Mouse (Mus musculus): ENCODE results near the gene Ppp1r11. TPM values are rescaled to one million over a fixed set of nuclear protein-coding genes. Genes with fewer than 3 reads are reported as not detected.

Gene Ppp1r11
- polyA plus RNA-seq, 1 experiment from 2014 or later, result 111 TPM

DNA sequence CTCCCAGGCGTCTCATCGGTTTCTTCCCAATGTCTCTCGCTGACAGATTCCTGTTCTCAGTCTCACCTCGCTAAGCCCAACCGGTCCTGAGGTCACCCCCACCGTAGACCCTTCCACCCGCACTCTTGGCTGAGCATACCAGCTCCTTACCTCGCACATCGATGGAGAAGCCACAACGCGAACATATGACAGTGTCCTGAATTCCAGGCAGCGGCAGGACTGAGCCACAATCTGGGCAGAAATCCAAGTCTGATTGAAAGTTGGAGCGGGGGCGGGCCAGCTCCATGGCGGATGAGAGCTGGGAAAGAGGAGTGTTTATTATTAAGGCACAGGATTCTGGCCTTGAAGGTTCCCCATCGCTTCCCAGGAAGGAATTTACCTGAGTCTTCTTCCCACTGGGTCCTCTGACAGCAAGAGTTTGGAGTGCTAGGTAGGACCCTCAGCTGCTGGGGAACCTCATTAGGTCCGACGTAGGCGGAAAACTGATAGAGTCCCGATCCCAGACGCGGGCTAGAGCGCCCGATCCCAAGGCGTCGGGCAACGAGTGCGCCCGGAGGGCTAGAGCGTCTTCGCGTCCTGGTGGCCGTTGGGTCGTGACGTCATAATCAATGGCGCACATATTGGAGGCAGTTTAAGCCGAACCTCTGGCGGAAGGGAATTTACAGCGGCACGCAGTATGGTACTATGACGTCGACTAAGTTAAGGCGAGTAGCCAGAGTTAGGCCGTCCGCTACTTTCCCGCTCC is 6.6 kb upstream of the Ppp1r11 start, which contains the start of the genes Znrd1 and Znrd1as:
TSS of gene Znrd1 (minus strand) at position 561 of the 745 bp plus-strand sequence.
TSS of gene Znrd1as (plus strand) at position 594 of the 745 bp plus-strand sequence.
- no peaks in the 10 kb centered on the region for H3K9me3 ChIP-seq
- peak; percentile 95 for ATAC-seq (ENCODE audit: insufficient number of reproducible peaks, insufficient read depth, low FRiP score, low TSS enrichment)
- H3K4me2 ChIP-seq (replicated peaks), result peak within 1 kb of the TSS; percentile 73
- H3K36me3 ChIP-seq, result peaks cover 13% of the 10 kb centered on the region; the same call in 1 of the 2 replicates
- H3K27me3 ChIP-seq, result no peaks in the 10 kb centered on the region
- under 1% methylated on average over 46 of the region's 46 CpGs for WGBS
- peak within 1 kb of the TSS; percentile 70 for H3K27ac ChIP-seq
- H3K9ac ChIP-seq, result peak within 1 kb of the TSS; percentile 73
- peak within 1 kb of the TSS; percentile 72 for H3K4me3 ChIP-seq
- H3K4me1 ChIP-seq, result peaks cover 4% of the 10 kb centered on the region; the same call in 1 of the 2 replicates

DNA sequence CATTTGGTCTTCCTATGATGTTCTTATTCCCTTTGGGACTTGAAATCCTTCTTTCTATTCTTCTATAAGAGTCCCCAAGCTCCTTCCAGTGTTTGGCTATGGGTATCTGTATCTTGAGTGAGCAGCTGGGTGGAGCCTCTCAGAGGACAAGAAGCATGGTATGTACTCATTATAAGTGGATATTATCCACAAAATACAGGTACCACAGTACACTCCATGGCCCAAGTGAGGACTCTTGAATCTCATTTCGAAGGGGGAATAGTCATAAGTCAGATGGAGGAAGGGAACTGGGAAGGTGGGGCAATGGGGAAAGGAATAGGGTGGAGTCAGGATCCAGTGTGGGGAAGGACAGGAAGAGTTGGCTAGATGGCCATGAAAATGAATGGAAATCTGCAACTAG is 1.5 kb upstream of the Ppp1r11 start:
- WGBS, result 85% methylated on average over 1 of the region's 1 CpGs
- H3K4me1 ChIP-seq, result peaks cover 9% of the 10 kb centered on the region; the same call in 1 of the 2 replicates
- no peak for ATAC-seq (ENCODE audit: insufficient number of reproducible peaks, insufficient read depth, low FRiP score, low TSS enrichment)
- no peak overlapping the region for H3K9ac ChIP-seq
- H3K4me3 ChIP-seq, result no peak overlapping the region
- no peaks in the 10 kb centered on the region for H3K9me3 ChIP-seq
- no peak overlapping the region for H3K27ac ChIP-seq
- H3K36me3 ChIP-seq, result peaks cover 23% of the 10 kb centered on the region
- H3K4me2 ChIP-seq (replicated peaks), result no peak overlapping the region
- H3K27me3 ChIP-seq, result peaks cover 6% of the 10 kb centered on the region; the same call in 1 of the 2 replicates

DNA sequence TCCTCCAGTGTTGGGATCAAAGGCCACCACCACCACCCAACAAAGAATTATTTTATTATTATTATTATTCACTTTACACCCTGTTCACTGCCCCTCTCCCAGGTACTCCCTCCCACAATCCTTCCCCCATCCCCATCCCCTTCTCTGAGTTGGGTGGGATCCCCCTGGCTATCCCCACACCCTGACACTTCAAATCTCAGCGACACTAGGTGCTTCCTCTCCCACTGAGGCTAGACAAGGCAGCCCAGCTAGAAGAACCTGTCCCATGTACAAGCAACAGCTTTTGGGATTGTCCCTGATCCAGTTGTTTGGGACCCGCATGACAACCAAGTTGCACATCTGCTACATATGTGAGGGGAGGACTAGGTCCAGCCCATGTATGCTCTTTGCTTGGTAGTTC is 1.1 kb upstream of the Ppp1r11 start:
- no peak overlapping the region for H3K4me3 ChIP-seq
- peaks cover 23% of the 10 kb centered on the region for H3K36me3 ChIP-seq
- H3K27me3 ChIP-seq, result peaks cover 8% of the 10 kb centered on the region; the same call in 1 of the 2 replicates
- H3K27ac ChIP-seq, result no peak overlapping the region
- no peak overlapping the region for H3K4me2 ChIP-seq (replicated peaks)
- H3K9me3 ChIP-seq, result no peaks in the 10 kb centered on the region
- H3K9ac ChIP-seq, result no peak overlapping the region
- H3K4me1 ChIP-seq, result peaks cover 8% of the 10 kb centered on the region; the same call in 1 of the 2 replicates
- WGBS, result 90% methylated on average over 2 of the region's 2 CpGs
- ATAC-seq (ENCODE audit: insufficient number of reproducible peaks, insufficient read depth, low FRiP score, low TSS enrichment), result 0 out of 2 replicates have a peak, but pooled peaks have one; percentile 12

DNA sequence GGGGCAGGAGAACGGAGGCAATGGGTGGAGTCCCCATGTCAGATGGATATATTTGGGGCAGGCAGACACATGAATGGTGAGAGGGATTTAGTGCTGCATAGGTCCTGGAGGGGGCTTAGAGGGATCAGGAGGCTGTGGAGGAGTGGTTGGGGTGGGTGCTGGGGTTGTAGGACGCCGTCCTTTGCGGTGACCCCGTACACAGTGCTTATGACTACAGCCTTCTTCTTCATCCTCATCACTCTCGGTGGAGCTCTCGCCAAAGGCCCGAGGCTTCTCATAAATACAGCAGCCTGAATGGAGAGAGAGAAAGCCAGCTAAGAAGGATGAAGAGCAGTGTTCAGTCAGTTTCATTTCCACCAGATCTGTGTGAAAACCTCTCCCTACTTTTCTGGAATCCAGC is 2.3 kb downstream of the Ppp1r11 start:
- no peak overlapping the region for H3K9ac ChIP-seq
- WGBS, result 99% methylated on average over 8 of the region's 8 CpGs
- peaks cover 10% of the 10 kb centered on the region for H3K36me3 ChIP-seq
- H3K27ac ChIP-seq, result no peak overlapping the region
- H3K4me2 ChIP-seq (replicated peaks), result no peak overlapping the region
- H3K4me1 ChIP-seq, result 0 out of 2 replicates have a peak, but pooled peaks cover 5% of the 10 kb centered on the region
- no peaks in the 10 kb centered on the region for H3K9me3 ChIP-seq
- H3K27me3 ChIP-seq, result peaks cover 37% of the 10 kb centered on the region
- no peak overlapping the region for H3K4me3 ChIP-seq
- ATAC-seq (ENCODE audit: insufficient number of reproducible peaks, insufficient read depth, low FRiP score, low TSS enrichment), result no peak

DNA sequence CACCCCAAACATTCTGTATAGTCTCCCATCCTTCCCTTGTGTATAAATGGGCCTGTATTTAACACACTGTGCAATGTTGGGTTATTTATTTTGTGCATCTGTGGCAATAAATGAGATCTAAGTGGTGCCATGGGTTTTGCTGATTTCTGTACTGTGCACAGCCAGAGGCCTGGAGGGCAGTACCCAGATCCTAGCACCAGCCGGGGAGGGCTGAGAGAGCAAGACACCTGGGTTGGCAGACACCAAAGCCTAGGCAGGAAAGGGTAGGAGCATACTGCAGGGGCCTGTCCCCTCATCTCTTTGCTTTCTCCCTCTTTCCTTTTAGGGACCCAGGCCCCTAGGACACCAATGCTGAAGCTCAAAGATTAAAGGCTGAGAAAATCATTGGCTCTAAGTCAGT is 3.3 kb downstream of the Ppp1r11 start:
- H3K27ac ChIP-seq, result no peak overlapping the region
- H3K4me3 ChIP-seq, result no peak overlapping the region
- peaks cover 8% of the 10 kb centered on the region; the same call in 1 of the 2 replicates for H3K4me1 ChIP-seq
- no peaks in the 10 kb centered on the region for H3K9me3 ChIP-seq
- H3K9ac ChIP-seq, result no peak overlapping the region
- peaks cover 10% of the 10 kb centered on the region for H3K36me3 ChIP-seq
- ATAC-seq (ENCODE audit: insufficient number of reproducible peaks, insufficient read depth, low FRiP score, low TSS enrichment), result no peak
- H3K27me3 ChIP-seq, result peaks cover 47% of the 10 kb centered on the region
- WGBS, result 85% methylated on average over 1 of the region's 1 CpGs
- no peak overlapping the region for H3K4me2 ChIP-seq (replicated peaks)

DNA sequence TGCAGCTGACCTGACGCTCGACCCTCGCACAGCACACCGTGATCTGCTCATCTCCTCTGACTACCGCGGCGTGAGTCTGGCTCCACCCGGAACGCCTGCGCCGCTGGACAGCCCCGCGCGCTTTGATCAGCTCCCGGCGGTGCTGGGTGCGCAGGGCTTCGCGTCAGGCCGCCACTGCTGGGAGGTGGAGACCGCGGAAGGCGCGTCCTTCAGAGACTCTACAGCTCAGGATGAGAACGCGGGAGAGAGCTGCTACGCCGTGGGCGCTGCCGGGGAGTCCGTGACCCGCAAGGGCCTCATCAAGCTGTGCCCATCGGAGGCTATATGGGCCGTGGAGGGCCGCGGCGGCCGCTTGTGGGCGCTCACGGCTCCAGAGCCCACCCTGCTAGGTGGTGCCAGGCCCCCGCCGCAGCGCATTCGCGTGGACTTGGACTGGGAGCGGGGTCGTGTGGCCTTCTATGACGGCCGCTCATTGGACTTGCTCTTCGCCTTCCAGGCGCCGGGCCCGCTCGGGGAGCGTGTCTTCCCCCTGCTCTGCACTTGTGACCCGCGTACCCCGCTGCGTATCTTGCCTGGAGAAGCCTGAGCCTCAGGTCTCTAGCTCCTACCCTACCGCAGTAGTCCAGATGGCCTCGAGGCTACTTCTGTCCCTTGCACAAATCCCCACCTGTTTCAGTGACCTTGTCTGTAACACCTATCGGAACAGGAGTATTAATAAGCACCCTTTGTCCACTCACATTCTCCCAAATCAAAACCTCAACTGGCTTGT is 4.3 kb downstream of the Ppp1r11 start:
- Histone ChIP-seq H3K9ac (peak overlapping the region; percentile 56), H3K36me3 (peaks cover 10% of the 10 kb centered on the region), H3K4me3 (peak overlapping the region; percentile 44), H3K4me1 (peaks cover 15% of the 10 kb centered on the region; the same call in 1 of the 2 replicates), H3K4me2 (replicated peaks) (peak overlapping the region; percentile 81), H3K27ac (no peak overlapping the region), H3K27me3 (peaks cover 58% of the 10 kb centered on the region), H3K9me3 (no peaks in the 10 kb centered on the region)
- ATAC-seq (ENCODE audit: insufficient number of reproducible peaks, insufficient read depth, low FRiP score, low TSS enrichment), result peak; percentile 35; the same call in 1 of the 2 replicates
- under 1% methylated on average over 62 of the region's 62 CpGs for WGBS

DNA sequence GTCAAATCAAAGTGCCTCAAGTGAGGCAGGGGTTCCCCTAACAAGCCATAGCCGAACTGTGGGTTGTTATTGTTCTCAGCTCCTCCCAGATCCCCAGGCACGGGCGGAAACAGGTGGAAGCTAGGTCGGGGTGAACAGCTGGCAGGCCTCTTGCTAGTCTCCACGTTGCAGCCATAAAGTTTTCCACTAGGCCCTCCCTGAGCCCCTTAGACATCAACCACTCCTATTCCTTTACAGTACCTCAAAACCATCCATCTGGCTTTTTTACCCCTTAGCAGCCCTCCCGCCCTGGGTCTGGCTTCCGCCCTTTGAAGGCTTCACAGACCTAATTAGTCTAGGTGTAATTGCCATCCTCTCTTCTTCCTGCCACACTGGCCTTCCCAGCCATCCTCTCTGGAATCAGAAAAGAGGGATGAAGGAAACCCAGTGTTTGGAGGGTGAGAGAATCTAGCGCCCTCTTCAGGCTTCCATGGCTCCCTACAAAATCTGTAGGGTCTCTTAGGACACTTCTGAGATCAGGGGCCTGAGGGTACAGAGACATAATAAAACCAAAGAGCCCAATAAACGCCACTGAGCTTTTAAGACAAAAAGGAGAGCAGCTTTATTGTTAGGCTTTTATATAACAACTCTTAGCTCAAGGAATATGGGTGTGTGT is 7.3 kb downstream of the Ppp1r11 start:
- no peak overlapping the region for H3K4me3 ChIP-seq
- H3K9ac ChIP-seq, result no peak overlapping the region
- H3K36me3 ChIP-seq, result peaks cover 7% of the 10 kb centered on the region
- H3K4me2 ChIP-seq (replicated peaks), result no peak overlapping the region
- no peak for ATAC-seq (ENCODE audit: insufficient number of reproducible peaks, insufficient read depth, low FRiP score, low TSS enrichment)
- peaks cover 77% of the 10 kb centered on the region for H3K27me3 ChIP-seq
- H3K4me1 ChIP-seq, result peaks cover 10% of the 10 kb centered on the region; the same call in 1 of the 2 replicates
- no peak overlapping the region for H3K27ac ChIP-seq
- H3K9me3 ChIP-seq, result no peaks in the 10 kb centered on the region
- WGBS, result 17% methylated on average over 8 of the region's 9 CpGs

DNA sequence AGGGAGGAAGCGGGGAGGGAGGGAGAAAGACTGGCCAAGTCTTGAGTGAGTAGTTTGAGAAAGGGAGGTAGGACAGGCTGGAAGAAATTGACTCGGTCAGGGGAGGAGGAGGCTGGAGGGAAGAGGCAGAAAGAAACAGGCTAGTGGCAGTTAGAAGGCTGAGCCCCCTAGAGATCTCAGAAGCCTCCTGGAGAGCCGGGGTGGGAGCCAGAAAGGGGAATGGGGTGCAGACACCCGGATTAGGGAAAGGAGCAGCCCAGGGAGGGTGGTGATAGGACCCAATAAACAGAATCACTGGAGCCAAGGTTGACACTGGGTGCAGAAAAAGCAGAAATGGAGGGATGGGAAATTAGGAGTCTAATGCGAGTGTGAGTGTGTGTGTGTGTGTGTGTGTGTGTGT is 7.8 kb downstream of the Ppp1r11 start:
- no peak overlapping the region for H3K27ac ChIP-seq
- peaks cover 1% of the 10 kb centered on the region for H3K36me3 ChIP-seq
- H3K4me2 ChIP-seq (replicated peaks), result peak overlapping the region; percentile 72; the same call in 1 of the 2 replicates
- 25% methylated on average over 5 of the region's 5 CpGs for whole genome bisulfite sequencing
- H3K4me1 ChIP-seq, result peaks cover 10% of the 10 kb centered on the region; the same call in 1 of the 2 replicates
- H3K9ac ChIP-seq, result no peak overlapping the region
- H3K4me3 ChIP-seq, result no peak overlapping the region
- ATAC-seq (ENCODE audit: insufficient number of reproducible peaks, insufficient read depth, low FRiP score, low TSS enrichment), result no peak
- peaks cover 75% of the 10 kb centered on the region for H3K27me3 ChIP-seq
- no peaks in the 10 kb centered on the region for H3K9me3 ChIP-seq

DNA sequence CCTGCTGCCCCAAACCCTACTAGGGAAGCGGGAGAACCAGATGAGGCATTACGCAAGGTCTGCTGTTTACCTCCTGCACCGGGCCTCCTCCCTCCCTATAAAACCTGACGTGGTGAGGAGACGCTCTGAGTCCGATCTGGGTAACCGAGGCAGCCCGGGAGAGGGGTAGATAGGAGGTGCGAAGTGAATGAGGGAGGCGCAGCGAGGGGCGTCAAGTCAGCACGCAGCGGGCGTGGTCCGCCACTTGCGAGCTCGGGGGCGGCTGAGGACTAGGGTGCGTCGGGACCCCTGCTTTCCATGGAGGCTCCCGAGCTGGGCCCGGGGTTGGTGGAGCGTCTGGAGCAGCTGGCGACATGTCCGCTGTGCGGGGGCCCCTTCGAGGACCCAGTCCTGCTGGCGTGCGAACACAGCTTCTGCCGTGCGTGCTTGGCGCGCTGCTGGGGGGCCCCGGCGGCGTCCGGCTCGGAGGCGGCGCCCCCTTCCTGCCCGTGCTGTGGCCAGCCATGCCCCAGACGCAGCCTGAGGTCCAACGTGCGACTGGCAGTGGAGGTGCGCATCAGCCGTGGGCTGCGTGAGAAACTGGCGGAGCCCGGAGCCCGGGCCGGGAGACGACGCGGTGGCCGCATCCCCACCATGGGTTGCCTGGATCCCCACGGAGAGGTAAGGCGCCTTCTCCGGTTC is 8.6 kb downstream of the Ppp1r11 start, which contains the start of gene Rnf39:
TSS of gene Rnf39 (plus strand) at position 128 of the 681 bp plus-strand sequence.
- Histone ChIP-seq H3K27ac (no peak within 1 kb of the TSS), H3K4me3 (peak within 1 kb of the TSS; percentile 39), H3K36me3 (no peaks in the 10 kb centered on the region), H3K9ac (peak within 1 kb of the TSS; percentile 40; the same call in 1 of the 2 replicates), H3K4me2 (replicated peaks) (peak within 1 kb of the TSS; percentile 72), H3K9me3 (no peaks in the 10 kb centered on the region), H3K4me1 (peaks cover 10% of the 10 kb centered on the region; the same call in 1 of the 2 replicates), H3K27me3 (peaks cover 70% of the 10 kb centered on the region)
- ATAC-seq (ENCODE audit: insufficient number of reproducible peaks, insufficient read depth, low FRiP score, low TSS enrichment), result no peak
- 3% methylated on average over 59 of the region's 59 CpGs for WGBS

DNA sequence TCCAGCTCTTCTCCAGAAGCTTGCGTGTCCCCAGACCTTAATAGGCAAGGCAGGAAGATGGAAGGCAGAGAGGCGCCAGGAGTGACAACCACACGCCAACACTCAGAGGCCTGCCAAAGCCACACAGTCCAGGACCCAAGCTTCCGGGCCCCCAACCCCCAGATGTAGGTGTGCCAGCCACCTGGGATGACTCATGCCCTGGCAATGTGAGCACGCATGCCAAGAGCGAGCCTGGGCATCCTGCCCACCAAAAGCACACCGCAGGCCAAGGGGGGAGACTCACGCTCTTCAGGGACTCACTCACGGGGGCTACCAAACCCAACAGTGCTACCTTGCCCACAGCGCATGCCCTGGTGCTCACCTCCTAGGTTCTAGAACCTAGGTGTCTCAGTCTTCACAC is 9.2 kb downstream of the Ppp1r11 start:
- H3K27me3 ChIP-seq, result peaks cover 69% of the 10 kb centered on the region
- peak overlapping the region; percentile 39 for H3K4me3 ChIP-seq
- 52% methylated on average over 10 of the region's 10 CpGs for WGBS
- H3K9me3 ChIP-seq, result no peaks in the 10 kb centered on the region
- no peak overlapping the region for H3K27ac ChIP-seq
- peak overlapping the region; percentile 72 for H3K4me2 ChIP-seq (replicated peaks)
- no peaks in the 10 kb centered on the region for H3K36me3 ChIP-seq
- H3K9ac ChIP-seq, result no peak overlapping the region
- ATAC-seq (ENCODE audit: insufficient number of reproducible peaks, insufficient read depth, low FRiP score, low TSS enrichment), result no peak
- peaks cover 10% of the 10 kb centered on the region; the same call in 1 of the 2 replicates for H3K4me1 ChIP-seq

Measured in embryonic facial prominence, embryonic 12.5 days (tissue).